Mouse (Mus musculus) limb, embryonic 14.5 days (tissue): ENCODE measurements at regions not wholly inside any gene's neighbourhood (a gene's known extent, or its start where the extent isn't known, plus 50 kb on each side); places are given as distances from the start of the nearest gene placed in this dataset.

ENCODE experiments used
- ATAC-seq: fragments of 200-750 bp; cut with Nextera tagmentation; 2 replicates; pipeline ENCODE4 v1.8.0; 2017; ENCODE audit warnings: low read depth, moderate number of reproducible peaks, moderate TSS enrichment; ENCODE audit not compliant: low FRiP score
- DNase-seq: peaks from one replicate; pipeline ENCODE4 v3.0.0-alpha.2; 2015; ENCODE audit warnings: low spot score
- H3K27ac ChIP-seq: fragments of 300-500 bp; sonication (generic); replicated peaks from 2 replicates; pipeline ENCODE4 v1.5.1; 2014; ENCODE audit warnings: low read depth, mild to moderate bottlenecking, low read length, moderate library complexity, mixed read lengths
- H3K27me3 ChIP-seq: fragments of 300-500 bp; sonication (generic); 2 replicates; pipeline ENCODE4 v1.6.1; 2014; ENCODE audit warnings: low read length, mixed read lengths; ENCODE audit not compliant: control insufficient read depth, insufficient read depth
- H3K36me3 ChIP-seq: fragments of 300-500 bp; sonication (generic); 2 replicates; pipeline ENCODE4 v1.6.1; 2014; ENCODE audit warnings: mild to moderate bottlenecking, low read length, moderate library complexity, mixed read lengths; ENCODE audit not compliant: control insufficient read depth, insufficient read depth
- H3K4me1 ChIP-seq: fragments of 300-500 bp; sonication (generic); 2 replicates; pipeline ENCODE4 v1.6.1; 2014; ENCODE audit warnings: antibody characterized with exemption, low read length, mixed read lengths; ENCODE audit not compliant: control insufficient read depth, insufficient read depth
- H3K4me2 ChIP-seq: fragments of 300-500 bp; sonication (generic); replicated peaks from 2 replicates; pipeline ENCODE4 v1.6.1; 2014; ENCODE audit warnings: low read depth, mild to moderate bottlenecking, low read length, moderate library complexity; ENCODE audit not compliant: severe bottlenecking
- H3K4me3 ChIP-seq: fragments of 300-500 bp; sonication (generic); replicated peaks from 2 replicates; pipeline ENCODE4 v1.5.1; 2014; ENCODE audit warnings: low read length
- H3K9ac ChIP-seq: fragments of 300-500 bp; sonication (generic); 2 replicates; pipeline ENCODE4 v1.6.1; 2014; ENCODE audit warnings: mild to moderate bottlenecking, low read depth, low read length, moderate library complexity; ENCODE audit not compliant: severe bottlenecking
- H3K9me3 ChIP-seq: fragments of 300-500 bp; sonication (generic); 2 replicates; pipeline ENCODE4 v1.6.1; 2016; ENCODE audit warnings: low read length; ENCODE audit not compliant: control insufficient read depth
- POLR2A ChIP-seq: fragments of 200-500 bp; IDR thresholded peaks from 2 replicates; pipeline ENCODE4 v1.8.0; 2012; ENCODE audit warnings: inconsistent platforms, mild to moderate bottlenecking, moderate library complexity, borderline replicate concordance; ENCODE audit not compliant: insufficient read depth, insufficient read length; ENCODE audit errors: extremely low read depth
- WGBS: fragments of 180-500 bp; shearing (Covaris S2); extraction: QIAGEN DNeasy Blood & Tissue Kit; methylation state at CpG from one replicate; pipeline ENCODE4 v1.1.7; 2014; 5-methylcytosine and 5-hydroxymethylcytosine counted together

GRCm38 (mm10) chr5:47185868-47186267 is 797.1 kb upstream of the Slit2 start:
- Histone ChIP-seq H3K4me1 (no peaks in the 10 kb centered on the region), H3K4me3 (no peak overlapping the region), H3K9ac (no peak overlapping the region), H3K36me3 (no peaks in the 10 kb centered on the region), H3K27ac (no peak overlapping the region), H3K4me2 (no peak overlapping the region), H3K9me3 (no peaks in the 10 kb centered on the region), H3K27me3 (no peaks in the 10 kb centered on the region)
- ATAC-seq (no peak), DNase-seq (no peak)
- TF ChIP-seq POLR2A: no peak

- no peaks in the 10 kb centered on the region for H3K9me3 ChIP-seq
- 70% methylated on average over 3 of the region's 3 CpGs for WGBS
- H3K4me2 ChIP-seq: no peak overlapping the region
- no peak overlapping the region for H3K9ac ChIP-seq
- ATAC-seq (no peak), DNase-seq (no peak)
- no peaks in the 10 kb centered on the region for H3K4me1 ChIP-seq
- H3K4me3 ChIP-seq: no peak overlapping the region
- no peak overlapping the region for H3K27ac ChIP-seq
- no peak for TF ChIP-seq POLR2A
- H3K36me3 ChIP-seq: no peaks in the 10 kb centered on the region
- H3K27me3 ChIP-seq: no peaks in the 10 kb centered on the region
Observed at GRCm38 (mm10) chr5:47202164-47202914, 780.6 kb upstream of the Slit2 start.

GRCm38 (mm10) chr5:47202915-47203296 is 780.0 kb upstream of the Slit2 start:
- Histone ChIP-seq H3K4me2 (no peak overlapping the region), H3K9ac (no peak overlapping the region), H3K4me1 (no peaks in the 10 kb centered on the region), H3K9me3 (no peaks in the 10 kb centered on the region), H3K27ac (no peak overlapping the region), H3K27me3 (no peaks in the 10 kb centered on the region), H3K36me3 (no peaks in the 10 kb centered on the region), H3K4me3 (no peak overlapping the region)
- WGBS: 63% methylated on average over 1 of the region's 1 CpGs
- no peak for DNase-seq
- TF ChIP-seq POLR2A: no peak
- ATAC-seq: no peak

DNA sequence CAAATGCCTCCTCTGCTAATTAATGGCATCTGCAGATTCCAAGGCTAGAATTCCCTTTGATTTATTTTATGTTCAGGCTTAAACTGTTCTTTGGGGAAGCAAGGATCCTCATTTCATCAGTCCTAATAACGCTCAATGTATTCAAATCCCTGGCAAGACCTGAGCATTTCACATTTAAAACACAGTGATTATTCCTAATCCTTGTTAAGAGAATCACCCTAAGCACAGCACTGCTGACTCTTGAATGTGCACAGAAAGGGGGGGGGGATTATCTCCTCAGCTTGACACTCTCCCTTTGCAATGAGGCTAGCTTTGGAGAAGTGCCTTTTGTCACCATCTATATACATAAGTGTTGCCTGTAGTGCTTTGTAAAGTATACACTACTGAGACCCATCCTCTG is 772.4 kb upstream of the Slit2 start:
- H3K4me3 ChIP-seq: no peak overlapping the region
- DNase-seq: no peak
- no peak overlapping the region for H3K9ac ChIP-seq
- no peak overlapping the region for H3K4me2 ChIP-seq
- H3K9me3 ChIP-seq: no peaks in the 10 kb centered on the region
- no peaks in the 10 kb centered on the region for H3K4me1 ChIP-seq
- TF ChIP-seq POLR2A: no peak
- H3K27ac ChIP-seq: no peak overlapping the region
- no peaks in the 10 kb centered on the region for H3K36me3 ChIP-seq
- no peak for ATAC-seq
- H3K27me3 ChIP-seq: no peaks in the 10 kb centered on the region
- WGBS: 21% methylated on average over 1 of the region's 1 CpGs

DNA sequence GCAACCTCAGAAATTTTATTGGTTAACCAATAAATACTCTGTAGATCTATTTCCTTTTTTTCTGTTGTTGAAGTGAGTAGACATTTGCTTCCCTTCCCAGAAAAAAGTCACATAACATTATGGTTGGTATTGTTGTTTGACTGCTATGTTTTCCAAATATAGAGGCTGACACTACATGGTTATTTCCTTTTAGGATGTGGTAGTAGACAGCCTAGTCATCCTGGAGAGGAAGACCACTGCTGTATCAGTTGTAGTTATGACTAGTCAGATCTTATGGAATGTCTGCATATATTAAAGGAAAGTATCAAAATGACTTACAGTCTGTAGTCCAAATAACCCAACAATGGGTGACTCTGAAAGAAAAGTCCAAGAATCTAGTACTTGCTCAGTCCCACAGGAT is 767.5 kb upstream of the Slit2 start:
- no peak overlapping the region for H3K9ac ChIP-seq
- ATAC-seq (no peak), DNase-seq (no peak)
- H3K36me3 ChIP-seq: no peaks in the 10 kb centered on the region
- no peak overlapping the region for H3K4me2 ChIP-seq
- H3K27me3 ChIP-seq: no peaks in the 10 kb centered on the region
- H3K27ac ChIP-seq: no peak overlapping the region
- H3K9me3 ChIP-seq: no peaks in the 10 kb centered on the region
- no peak for TF ChIP-seq POLR2A
- no peaks in the 10 kb centered on the region for H3K4me1 ChIP-seq
- H3K4me3 ChIP-seq: no peak overlapping the region

- H3K36me3 ChIP-seq: no peaks in the 10 kb centered on the region
- H3K9me3 ChIP-seq: no peaks in the 10 kb centered on the region
- no peaks in the 10 kb centered on the region for H3K4me1 ChIP-seq
- ATAC-seq (no peak), DNase-seq (no peak)
- no peaks in the 10 kb centered on the region for H3K27me3 ChIP-seq
- H3K27ac ChIP-seq: no peak overlapping the region
- no peak for TF ChIP-seq POLR2A
- 52% methylated on average over 1 of the region's 1 CpGs for WGBS
- H3K4me3 ChIP-seq: no peak overlapping the region
- no peak overlapping the region for H3K9ac ChIP-seq
- H3K4me2 ChIP-seq: no peak overlapping the region
Observed at GRCm38 (mm10) chr5:47225247-47225646, 757.7 kb upstream of the Slit2 start.
